Comparison of ENCODE assay signal across 12 mouse cellular contexts in the genomic region with DNA sequence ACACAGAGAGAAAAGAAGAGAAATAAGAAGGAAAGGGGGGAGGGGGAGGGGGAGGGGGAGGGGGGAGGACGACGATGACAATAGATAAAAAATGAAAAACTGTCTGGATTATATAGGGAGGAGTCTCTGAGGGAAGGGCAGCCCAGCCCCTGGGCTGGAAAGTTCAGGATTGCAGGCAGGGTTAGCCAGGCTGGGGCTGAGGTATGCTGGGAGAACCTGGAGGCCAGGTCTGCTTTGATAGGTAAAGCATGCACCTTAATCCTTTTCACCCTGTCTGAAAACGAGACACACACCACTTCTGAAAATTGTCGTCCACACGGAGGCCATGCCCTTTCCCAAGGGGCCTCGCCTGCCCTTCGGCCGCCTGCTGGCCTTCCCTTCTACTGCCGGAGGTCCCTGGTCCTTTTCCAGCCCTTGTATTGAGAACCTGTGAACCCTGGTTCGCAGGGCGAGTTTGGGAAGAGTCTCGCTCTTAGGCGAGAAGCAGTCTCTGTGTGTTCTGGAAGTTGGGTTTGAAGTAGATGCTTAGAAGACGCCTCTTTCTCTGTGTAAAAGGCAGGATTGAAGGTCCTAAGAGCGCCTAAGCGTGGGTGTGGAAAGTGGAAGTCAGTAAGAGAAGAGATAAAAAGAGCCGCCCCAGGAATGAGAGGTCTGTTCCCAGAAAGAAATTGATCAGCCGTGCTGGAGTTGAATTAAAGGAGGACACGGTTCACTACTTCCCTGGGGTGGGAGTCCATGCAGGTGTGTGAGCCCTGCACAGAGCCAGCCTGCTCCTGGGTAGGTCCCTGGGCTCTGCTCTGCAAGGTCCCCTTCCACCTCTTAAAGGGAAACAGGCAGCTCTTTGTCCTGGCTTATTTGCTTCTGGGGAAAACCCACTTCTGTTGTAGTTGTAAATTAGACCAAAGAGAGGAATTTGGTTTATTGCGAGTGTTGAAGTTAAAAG.
DNase-seq lines count a peak whose midpoint lies in the region; ATAC-seq lines count a peak whose summit lies in the region.
"Had no signal": no experiment of that assay in that cellular context is flagged by ENCODE, and none has a peak within 500 bp of the region (broad histone marks: within the 10 kb centered on the region; RNA-seq: fewer than 3 reads in every experiment).

No protein-coding gene starts in this region.

- ATAC-seq in liver, embryonic 16.5 days (ENCODE audit: low read depth), result no peak
- ATAC-seq in liver, embryonic 11.5 days (replicated peaks; ENCODE audit: low FRiP score), result no peak
- no peak for ATAC-seq in hindbrain, embryonic 11.5 days (ENCODE audit: low FRiP score)
- ATAC-seq in neural tube, embryonic 15.5 days (ENCODE audit: low FRiP score), result peak; percentile 75
- ATAC-seq: Patski had no signal

- no peak overlapping the region for H3K4me3 ChIP-seq in liver, embryonic 16.5 days (ENCODE audit: low read depth, low read length)
- H3K4me3 ChIP-seq in liver, embryonic 11.5 days (ENCODE audit: low read depth, low read length), result no peak overlapping the region
- H3K4me3 ChIP-seq in hindbrain, embryonic 11.5 days (ENCODE audit: low read depth, low read length), result no peak overlapping the region
- H3K4me3 ChIP-seq in neural tube, embryonic 15.5 days (replicated peaks), result no peak overlapping the region
- H3K4me3 ChIP-seq: erythroblast, embryonic 14.5 days had no signal

- H3K4me2 ChIP-seq in liver, embryonic 16.5 days (ENCODE audit: low read depth, low read length), result peak overlapping the region; percentile 36; the same call in 1 of the 2 replicates
- no peak overlapping the region for H3K4me2 ChIP-seq in liver, embryonic 11.5 days
- H3K4me2 ChIP-seq in hindbrain, embryonic 11.5 days (replicated peaks; ENCODE audit: low read depth, low read length), result no peak overlapping the region
- H3K4me2 ChIP-seq in neural tube, embryonic 15.5 days, result peak overlapping the region; percentile 25

- H3K27ac ChIP-seq in liver, embryonic 16.5 days (ENCODE audit: low read length), result no peak overlapping the region
- H3K27ac ChIP-seq in liver, embryonic 11.5 days (ENCODE audit: low read depth, low read length), result no peak overlapping the region
- H3K27ac ChIP-seq in hindbrain, embryonic 11.5 days (ENCODE audit: low read depth, low read length), result 0 out of 2 replicates have a peak overlapping the region, but pooled peaks have one; percentile 4
- peak overlapping the region; percentile 73 for H3K27ac ChIP-seq in neural tube, embryonic 15.5 days (replicated peaks)

- no peak overlapping the region; the same call in 1 of the 2 replicates for H3K9ac ChIP-seq in liver, embryonic 16.5 days (ENCODE audit: low read depth, low read length)
- H3K9ac ChIP-seq in liver, embryonic 11.5 days (ENCODE audit: low read depth, low read length), result no peak overlapping the region
- H3K9ac ChIP-seq in hindbrain, embryonic 11.5 days (ENCODE audit: low read depth, low read length), result no peak overlapping the region
- H3K9ac ChIP-seq in neural tube, embryonic 15.5 days (replicated peaks), result no peak overlapping the region

- H3K36me3 ChIP-seq in liver, embryonic 16.5 days (ENCODE audit: control insufficient read depth, insufficient read depth), result no peaks in the 10 kb centered on the region
- H3K36me3 ChIP-seq in liver, embryonic 11.5 days (ENCODE audit: control insufficient read depth, insufficient read depth, low read length), result no peaks in the 10 kb centered on the region; the same call in 1 of the 2 replicates
- no peaks in the 10 kb centered on the region for H3K36me3 ChIP-seq in hindbrain, embryonic 11.5 days (ENCODE audit: control insufficient read depth, insufficient read depth, low read length)
- peaks cover 3% of the 10 kb centered on the region; the same call in 1 of the 2 replicates for H3K36me3 ChIP-seq in neural tube, embryonic 15.5 days

- H3K9me3 ChIP-seq in liver, embryonic 16.5 days (replicated peaks; ENCODE audit: control insufficient read depth, low read length), result no peaks in the 10 kb centered on the region
- H3K9me3 ChIP-seq in liver, embryonic 11.5 days (ENCODE audit: control insufficient read depth, low read length), result no peaks in the 10 kb centered on the region
- no peaks in the 10 kb centered on the region for H3K9me3 ChIP-seq in hindbrain, embryonic 11.5 days (ENCODE audit: control insufficient read depth, low read length)
- no peaks in the 10 kb centered on the region for H3K9me3 ChIP-seq in neural tube, embryonic 15.5 days (replicated peaks)

- WGBS in liver, embryonic 16.5 days (ENCODE audit: insufficient replicate concordance), result 54% methylated on average over 20 of the region's 20 CpGs
- 67% methylated on average over 20 of the region's 20 CpGs for WGBS in liver, embryonic 11.5 days
- WGBS in hindbrain, embryonic 11.5 days, result 46% methylated on average over 20 of the region's 20 CpGs
- WGBS in neural tube, embryonic 15.5 days, result 19% methylated on average over 20 of the region's 20 CpGs

- no peak for DNase-seq in liver, embryonic 11.5 days (ENCODE audit: low spot score)
- DNase-seq in hindbrain, embryonic 11.5 days (ENCODE audit: low spot score), result no peak
- peak; percentile 47 for DNase-seq in kidney, postnatal 14 days
- DNase-seq in adrenal gland, postnatal 10 days, result no peak
- DNase-seq in gastrocnemius, postnatal 4 days (ENCODE audit: low spot score in 2 of 2), result no peak
- DNase-seq in cerebellum, adult 9-11 months, result no peak
- DNase-seq: lung, postnatal 36 days; thymus, postnatal 25 days had no signal

- H3K27me3 ChIP-seq in liver, embryonic 16.5 days (ENCODE audit: control insufficient read depth, insufficient read depth, low read depth, low read length), result no peaks in the 10 kb centered on the region
- H3K27me3 ChIP-seq in liver, embryonic 11.5 days (replicated peaks; ENCODE audit: control insufficient read depth, insufficient read depth, low read length), result no peaks in the 10 kb centered on the region
- no peaks in the 10 kb centered on the region for H3K27me3 ChIP-seq in hindbrain, embryonic 11.5 days (ENCODE audit: control insufficient read depth, insufficient read depth, low read length)
- no peaks in the 10 kb centered on the region for H3K27me3 ChIP-seq in neural tube, embryonic 15.5 days (replicated peaks)
- H3K27me3 ChIP-seq: Patski had no signal

- H3K4me1 ChIP-seq in liver, embryonic 16.5 days (ENCODE audit: control insufficient read depth, low read depth, low read length), result peaks cover 15% of the 10 kb centered on the region
- peaks cover 15% of the 10 kb centered on the region for H3K4me1 ChIP-seq in liver, embryonic 11.5 days (replicated peaks; ENCODE audit: control insufficient read depth, insufficient read depth, low read length)
- no peaks in the 10 kb centered on the region; the same call in 1 of the 2 replicates for H3K4me1 ChIP-seq in hindbrain, embryonic 11.5 days (replicated peaks; ENCODE audit: control insufficient read depth, insufficient read depth, low read length)
- H3K4me1 ChIP-seq in neural tube, embryonic 15.5 days, result peaks cover 23% of the 10 kb centered on the region

Comparison
In these comparisons a context has a peak if more than half of its experiments do, and no peak if none do; other contexts are left out.
1. H3K4me2 ChIP-seq: peak in liver, embryonic 16.5 days (single experiment) and neural tube, embryonic 15.5 days (single experiment); none in liver, embryonic 11.5 days (single experiment) and hindbrain, embryonic 11.5 days (single experiment).
2. H3K27ac ChIP-seq: peak in hindbrain, embryonic 11.5 days (single experiment) and neural tube, embryonic 15.5 days (single experiment); none in liver, embryonic 16.5 days (single experiment) and liver, embryonic 11.5 days (single experiment).